Mouse (Mus musculus) naive thymus-derived CD4-positive, alpha-beta T cell, adult 2 months (primary cell): Measurements from ENCODE around the gene Myh4.

Experiments
- DNase-seq: peaks from one replicate; pipeline ENCODE4 v3.0.0-alpha.2; 2011; ENCODE audit warnings: low read depth

The Myh4 gene

DNA sequence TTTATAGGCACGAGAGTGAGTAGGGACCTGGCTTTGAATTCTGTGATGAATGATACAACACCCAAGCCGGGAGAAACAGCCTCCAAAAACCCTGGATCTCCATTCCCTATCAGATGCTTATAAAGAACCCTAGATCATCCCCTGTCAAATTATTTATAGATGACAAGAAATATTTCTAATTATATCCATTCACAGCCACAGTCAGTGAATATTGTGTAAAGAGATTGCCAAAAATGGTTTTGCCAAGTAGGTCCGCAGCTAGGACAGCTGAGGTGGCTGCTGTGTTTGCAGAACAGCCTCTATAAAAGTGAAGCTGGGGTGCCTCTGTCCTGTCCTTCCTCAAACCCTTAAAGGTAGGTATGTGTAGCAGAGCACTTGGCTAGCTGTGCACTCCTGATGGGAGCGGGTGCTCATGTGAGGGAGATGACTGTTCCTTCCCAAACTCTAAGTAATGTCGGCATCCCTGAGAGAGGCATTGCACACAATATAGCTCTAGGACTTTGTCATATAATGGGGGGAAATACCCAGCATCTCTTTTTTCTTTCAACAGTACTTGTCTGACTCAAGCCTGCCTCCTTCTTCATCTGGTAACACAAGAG, at the start of gene Myh4:
Gene Myh4 (plus strand): TSS at position 549 of the 599 bp plus-strand sequence.
- no peak for DNase-seq

DNA sequence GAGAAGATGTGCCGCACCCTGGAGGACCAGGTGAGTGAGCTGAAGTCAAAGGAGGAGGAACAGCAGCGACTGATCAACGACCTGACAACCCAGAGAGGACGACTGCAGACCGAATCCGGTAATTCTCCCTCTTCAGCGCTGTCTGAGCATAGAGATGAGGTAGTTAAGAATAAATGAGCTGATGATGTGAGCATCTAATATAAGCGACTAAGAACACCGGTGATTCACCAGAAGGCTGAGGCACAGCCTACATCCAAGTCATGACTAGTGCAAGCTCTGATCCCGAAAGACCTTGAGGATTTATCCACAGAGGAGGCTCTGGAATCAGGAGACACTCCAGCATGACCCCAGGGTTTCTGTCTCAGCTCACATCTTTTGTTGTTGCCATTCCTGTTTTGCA, 47.5 kb upstream of the Myh4 start:
- no peak for DNase-seq

DNA sequence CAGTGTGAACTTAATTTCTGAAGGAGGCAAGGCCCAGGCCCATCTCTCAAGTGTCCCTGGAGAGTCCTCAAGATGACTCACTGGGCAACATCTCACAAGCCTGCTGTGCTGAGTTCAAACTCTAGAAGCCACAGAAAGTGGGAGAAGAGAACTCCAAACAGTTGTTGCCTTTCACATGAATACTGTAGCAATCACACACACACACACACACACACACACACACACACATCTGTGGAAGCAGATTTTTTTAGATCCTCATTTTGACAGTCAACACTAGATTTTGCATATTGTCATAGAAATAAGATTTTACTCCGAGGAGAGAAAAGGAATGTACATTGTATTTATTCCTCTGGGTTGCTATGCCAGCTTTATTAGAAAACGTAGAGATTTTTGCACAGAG, 47.0 kb upstream of the Myh4 start:
- DNase-seq, result no peak

- DNase-seq, result no peak
Measured at GRCm38 (mm10) chr11:67191496-67191895, 46.3 kb upstream of the Myh4 start.

- no peak for DNase-seq
Measured at GRCm38 (mm10) chr11:67199321-67199720, 38.5 kb upstream of the Myh4 start.

GRCm38 (mm10) chr11:67199752-67200151, 38.1 kb upstream of the Myh4 start, which contains the start of gene Myh1:
Myh1 (plus strand) TSS chr11:67200052.
- no peak for DNase-seq

DNA sequence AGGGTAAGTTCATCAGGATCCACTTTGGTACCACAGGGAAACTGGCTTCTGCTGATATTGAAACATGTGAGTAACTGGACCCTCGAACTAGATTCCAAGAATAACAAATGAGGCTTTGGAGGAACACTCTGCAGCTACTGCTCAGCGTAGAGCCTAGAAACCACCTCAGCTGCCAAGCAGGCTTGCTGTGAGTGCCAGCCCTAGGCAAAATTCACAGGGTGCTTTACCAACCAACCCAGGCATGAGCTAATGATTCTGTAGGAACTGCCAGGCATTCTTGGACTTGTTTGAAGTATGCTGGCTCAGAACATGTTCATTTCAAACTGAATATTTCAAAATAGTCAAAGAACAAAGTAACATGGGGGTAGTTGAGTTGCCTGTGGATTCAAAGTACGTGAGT, 33.1 kb upstream of the Myh4 start:
- no peak for DNase-seq

- no peak for DNase-seq
Measured at GRCm38 (mm10) chr11:67221803-67222202, 16.0 kb upstream of the Myh4 start.

- no peak for DNase-seq
Measured at GRCm38 (mm10) chr11:67224466-67224865, 13.4 kb upstream of the Myh4 start.

GRCm38 (mm10) chr11:67228731-67229130, 9.1 kb upstream of the Myh4 start:
- DNase-seq, result no peak

DNA sequence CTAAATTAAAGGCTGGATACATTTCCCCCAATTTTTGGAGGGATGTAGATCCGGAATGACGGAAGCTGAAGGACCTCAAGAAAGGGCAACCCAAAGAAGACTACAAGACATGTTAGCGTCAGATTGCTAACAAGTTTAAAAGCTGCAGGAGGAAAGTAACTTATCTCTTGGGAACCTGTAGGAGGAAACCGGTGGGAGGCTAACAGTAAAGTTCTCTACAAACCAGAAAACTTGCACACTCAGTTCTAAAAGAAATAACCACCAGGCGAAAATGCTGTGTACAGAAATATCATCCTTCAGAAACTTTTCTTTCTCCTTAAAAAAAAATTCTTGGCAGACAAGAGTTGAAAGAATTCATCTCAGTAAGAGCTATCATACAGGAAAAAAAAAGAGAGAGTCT, 8.7 kb upstream of the Myh4 start:
- DNase-seq, result no peak

- no peak for DNase-seq
Measured at GRCm38 (mm10) chr11:67229946-67230345, 7.9 kb upstream of the Myh4 start.

- DNase-seq, result no peak
Measured at GRCm38 (mm10) chr11:67235639-67236358, 2.0 kb upstream of the Myh4 start.

DNA sequence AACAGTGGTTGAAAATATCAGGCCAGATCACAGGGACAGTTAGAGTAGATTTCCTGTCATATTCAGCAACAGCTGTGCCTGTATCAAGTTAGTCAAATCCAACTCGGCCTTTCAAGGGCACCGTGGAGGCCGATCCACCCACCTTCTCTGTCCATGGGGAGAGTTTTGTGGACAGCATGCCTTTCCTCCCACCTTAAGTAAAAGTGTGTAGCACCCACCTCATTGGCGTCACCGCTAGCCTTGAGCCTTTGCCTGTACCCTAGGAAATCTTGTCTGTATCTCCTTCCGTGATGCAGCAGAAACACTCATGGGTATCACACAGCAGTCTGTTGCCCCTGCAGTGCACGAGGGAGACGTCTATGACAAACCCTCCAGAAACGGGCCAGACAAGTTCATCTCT, 1.0 kb upstream of the Myh4 start:
- DNase-seq, result no peak

DNA sequence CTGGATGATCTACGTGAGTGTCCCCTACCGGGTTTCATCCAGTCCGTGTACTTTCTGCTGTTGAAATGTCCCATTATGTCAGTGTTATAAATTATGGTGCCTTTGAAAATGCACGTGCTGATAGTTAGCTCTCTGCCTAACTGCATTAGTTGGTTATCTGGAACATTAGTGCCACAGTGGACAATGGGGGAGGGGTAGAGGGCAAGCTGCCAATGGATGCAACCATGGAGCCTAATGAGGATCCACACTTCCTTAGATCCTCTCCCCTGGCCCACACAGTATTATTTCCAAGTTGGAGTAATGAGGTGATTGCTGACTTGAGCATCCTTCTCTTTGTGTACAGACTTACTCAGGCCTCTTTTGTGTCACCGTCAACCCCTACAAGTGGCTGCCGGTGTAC, 3.2 kb downstream of the Myh4 start:
- no peak for DNase-seq

GRCm38 (mm10) chr11:67253691-67254090, 15.9 kb downstream of the Myh4 start:
- DNase-seq, result no peak

DNA sequence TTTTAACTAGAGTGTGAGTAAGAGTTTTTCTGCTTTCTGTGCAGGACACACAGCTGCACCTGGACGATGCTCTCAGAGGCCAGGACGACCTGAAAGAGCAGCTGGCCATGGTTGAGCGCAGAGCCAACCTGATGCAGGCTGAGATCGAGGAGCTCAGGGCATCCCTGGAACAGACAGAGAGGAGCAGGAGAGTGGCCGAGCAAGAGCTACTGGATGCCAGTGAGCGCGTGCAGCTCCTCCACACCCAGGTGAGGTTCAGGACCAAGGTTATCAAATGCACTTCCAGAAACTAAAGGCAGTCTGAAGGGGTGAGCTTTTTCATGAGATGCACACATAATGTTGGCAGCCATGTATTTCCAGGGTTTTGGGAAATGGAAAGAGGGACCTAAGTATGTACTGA, 19.2 kb downstream of the Myh4 start:
- no peak for DNase-seq

- DNase-seq, result no peak
Measured at GRCm38 (mm10) chr11:67260956-67261355, 23.1 kb downstream of the Myh4 start.

GRCm38 (mm10) chr11:67276601-67277174, 38.9 kb downstream of the Myh4 start, which contains the start of gene Myh8:
Myh8 (plus strand) TSS chr11:67277124.
- no peak for DNase-seq

DNA sequence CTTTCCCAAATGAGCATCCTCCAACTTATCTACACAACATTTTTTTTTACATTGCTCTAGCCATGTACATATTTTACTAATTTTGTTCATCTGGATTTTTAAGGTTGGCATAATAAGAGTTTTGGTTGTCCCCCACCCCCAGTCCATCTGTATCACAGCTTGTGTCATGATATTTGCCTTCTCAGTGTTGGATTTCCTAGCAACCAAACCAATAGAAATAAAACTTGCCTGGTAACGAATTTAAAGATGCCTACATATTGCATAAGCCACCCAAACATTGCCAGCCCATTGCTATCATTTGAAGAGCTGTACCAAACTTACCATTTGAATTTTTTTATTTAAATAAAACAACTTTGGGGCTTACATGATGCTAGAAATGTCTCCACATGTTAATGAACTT, 55.6 kb downstream of the Myh4 start:
- no peak for DNase-seq
